Mouse (Mus musculus) spleen, postnatal 4 days (tissue): ENCODE measurements around the gene 4933428G20Rik.

Experiments used
- DNase-seq, 2 experiments: peaks; one replicate each; pipeline ENCODE4 v3.0.0; 2022; ENCODE audit warnings: low spot score in 2 of 2

Gene 4933428G20Rik

GRCm38 (mm10) chr11:97505784-97506183, 5.6 kb upstream of the 4933428G20Rik start:
- DNase-seq, result no peak

GRCm38 (mm10) chr11:97502846-97503245, 2.7 kb upstream of the 4933428G20Rik start:
- no peak for DNase-seq

- DNase-seq, result no peak
These were observed 2.2 kb upstream of the 4933428G20Rik start for GRCm38 (mm10) chr11:97502383-97502782.

GRCm38 (mm10) chr11:97500720-97501448, 744 bp upstream of the 4933428G20Rik start:
- no peak for DNase-seq

GRCm38 (mm10) chr11:97497543-97497942, 2.6 kb downstream of the 4933428G20Rik start:
- DNase-seq, result no peak

DNA sequence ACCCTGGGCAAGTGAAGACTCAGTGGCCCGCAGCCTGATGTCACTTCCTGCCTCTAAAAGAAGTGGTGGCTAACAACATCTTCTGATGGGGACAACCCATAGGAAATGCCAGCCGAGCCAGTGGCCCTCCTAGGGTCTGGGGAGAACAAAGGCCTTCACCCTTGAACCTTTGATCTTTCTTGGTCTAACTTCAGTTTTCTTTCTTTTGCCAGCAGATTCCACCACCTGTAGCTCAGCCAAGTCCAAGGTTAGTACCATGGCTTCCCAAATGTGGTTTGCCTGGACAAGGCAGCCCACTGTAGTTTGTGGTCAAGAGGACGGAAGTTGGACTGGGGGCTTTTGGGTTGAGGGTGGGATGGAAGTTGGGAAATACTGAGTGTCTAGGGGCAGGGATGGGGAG, 7.3 kb downstream of the 4933428G20Rik start:
- DNase-seq, result no peak

DNA sequence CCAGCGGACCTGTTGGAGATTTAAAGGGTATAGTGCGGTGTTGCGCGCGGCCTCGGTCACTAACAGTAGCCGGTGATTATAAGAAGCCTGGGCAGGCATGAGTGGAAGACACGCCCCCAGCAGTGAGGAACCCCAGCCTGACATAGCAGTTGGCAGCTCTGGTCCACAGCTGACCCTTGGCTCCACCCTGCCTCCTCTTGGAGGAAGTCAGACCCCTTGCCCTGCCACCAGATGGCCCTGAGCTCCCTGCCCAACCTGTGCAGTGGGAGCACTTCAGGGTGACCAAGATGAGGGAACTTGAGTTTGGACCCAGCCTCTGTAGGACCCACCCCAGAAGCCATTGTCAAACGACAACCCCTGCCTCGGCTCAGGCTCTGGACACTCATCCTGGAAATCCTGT, 8.5 kb downstream of the 4933428G20Rik start:
- DNase-seq, result no peak

DNA sequence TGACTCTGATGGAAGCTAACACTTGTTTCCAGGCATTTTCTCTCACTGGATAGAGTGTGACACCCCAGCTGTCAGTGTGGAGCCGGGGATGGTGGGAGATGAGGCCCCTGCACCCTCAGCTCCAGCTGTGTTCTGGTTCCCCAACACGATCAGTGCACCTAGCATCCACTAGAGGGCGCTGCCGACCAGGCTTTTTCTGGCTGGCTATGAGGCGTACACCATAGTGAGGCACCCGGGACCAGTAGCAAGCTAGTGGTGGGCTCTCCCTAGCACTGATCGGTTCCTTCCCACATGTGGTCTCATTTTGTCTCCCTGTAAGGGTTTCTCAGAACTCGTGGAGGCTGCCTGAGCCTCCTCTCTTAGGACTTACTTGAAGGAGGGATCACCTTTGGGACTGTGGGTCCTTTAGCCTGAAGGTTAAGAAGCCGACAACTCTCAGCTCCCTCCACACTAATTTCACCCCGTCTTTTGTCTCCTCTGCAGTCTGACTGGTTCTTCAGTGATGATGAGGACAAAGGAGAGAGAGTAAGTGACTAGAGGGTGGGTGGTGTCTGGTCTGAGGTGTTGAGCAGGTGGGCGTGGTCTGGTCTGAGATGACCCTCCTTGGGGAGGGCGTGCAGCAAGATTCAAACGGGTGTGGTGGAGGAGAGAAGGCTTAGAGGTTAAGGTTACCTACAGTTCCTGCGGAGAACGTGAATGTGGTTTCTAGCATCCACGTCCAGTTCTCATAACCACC, 10.4 kb downstream of the 4933428G20Rik start:
- peak; percentile 74 to 92 for DNase-seq

DNA sequence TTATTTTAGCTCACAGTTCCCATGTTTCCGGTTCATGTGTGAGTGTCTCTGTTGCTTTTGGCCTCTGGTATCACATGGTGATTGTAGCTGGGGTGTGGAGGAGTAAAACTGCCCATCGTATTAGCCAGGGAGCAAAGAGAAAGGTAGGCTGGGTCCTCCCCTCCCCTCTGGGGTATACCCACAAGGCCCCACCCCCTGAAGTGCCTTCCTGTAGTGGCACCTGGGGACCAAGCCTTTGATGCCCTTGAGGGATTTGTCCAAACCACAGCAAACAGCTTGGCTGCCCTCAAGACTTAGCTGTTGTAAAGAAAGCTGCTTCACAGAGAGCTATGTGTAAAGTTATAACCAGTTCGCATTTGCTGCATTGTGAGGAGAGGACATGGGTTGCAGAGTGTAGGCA, 12.5 kb downstream of the 4933428G20Rik start:
- no peak for DNase-seq

DNA sequence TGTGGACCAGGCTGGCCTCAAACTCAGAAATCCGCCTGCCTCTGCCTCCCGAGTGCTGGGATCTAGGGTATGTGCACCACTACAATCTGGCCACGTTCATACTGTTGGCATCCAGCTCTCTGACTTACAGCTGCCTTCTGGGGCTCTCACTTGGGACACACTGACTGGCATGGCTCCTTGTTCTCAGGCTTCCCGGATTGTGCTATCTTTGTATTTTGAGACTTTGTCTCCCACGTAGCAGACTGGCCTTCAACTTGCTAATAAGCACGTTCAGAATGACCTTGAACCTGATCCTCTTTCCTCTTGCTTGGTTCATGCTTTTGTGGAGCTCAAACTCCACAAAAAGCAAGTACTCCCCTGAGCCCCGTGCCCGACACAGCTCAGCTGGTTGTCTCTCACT, 14.5 kb downstream of the 4933428G20Rik start:
- DNase-seq, result no peak

DNA sequence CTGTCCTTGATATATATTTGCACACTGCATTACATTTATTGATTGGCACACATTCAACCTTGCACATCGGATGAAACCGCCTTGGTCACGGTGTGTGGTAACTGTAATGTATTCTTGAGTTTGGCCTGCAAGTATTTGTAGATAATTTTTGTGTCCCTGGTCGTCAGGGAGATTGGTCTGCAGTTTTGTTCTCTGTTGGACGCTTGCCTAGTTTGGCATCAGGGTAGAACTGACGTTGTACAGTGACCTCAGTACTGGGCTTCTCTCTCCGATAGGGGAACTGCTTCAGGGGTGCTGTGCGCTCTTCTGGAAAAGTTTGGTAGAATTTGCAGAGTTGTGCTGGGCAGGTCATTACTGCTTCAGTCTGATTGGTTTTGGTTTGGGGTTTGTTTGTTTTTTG, 20.3 kb downstream of the 4933428G20Rik start:
- DNase-seq, result no peak

- no peak for DNase-seq
These were observed 21.1 kb downstream of the 4933428G20Rik start for GRCm38 (mm10) chr11:97479085-97479484.

- DNase-seq, result no peak
These were observed 21.8 kb downstream of the 4933428G20Rik start for GRCm38 (mm10) chr11:97478345-97478744.

- DNase-seq, result no peak
These were observed 22.7 kb downstream of the 4933428G20Rik start for GRCm38 (mm10) chr11:97477431-97477830.

GRCm38 (mm10) chr11:97476334-97477095, 23.6 kb downstream of the 4933428G20Rik start:
- DNase-seq, result peak; percentile 66 to 86

- DNase-seq, result no peak
These were observed 28.9 kb downstream of the 4933428G20Rik start for GRCm38 (mm10) chr11:97471276-97471675.

GRCm38 (mm10) chr11:97469828-97470227, 30.3 kb downstream of the 4933428G20Rik start:
- peak in 1 of 2 experiments; percentile 61 for DNase-seq

DNA sequence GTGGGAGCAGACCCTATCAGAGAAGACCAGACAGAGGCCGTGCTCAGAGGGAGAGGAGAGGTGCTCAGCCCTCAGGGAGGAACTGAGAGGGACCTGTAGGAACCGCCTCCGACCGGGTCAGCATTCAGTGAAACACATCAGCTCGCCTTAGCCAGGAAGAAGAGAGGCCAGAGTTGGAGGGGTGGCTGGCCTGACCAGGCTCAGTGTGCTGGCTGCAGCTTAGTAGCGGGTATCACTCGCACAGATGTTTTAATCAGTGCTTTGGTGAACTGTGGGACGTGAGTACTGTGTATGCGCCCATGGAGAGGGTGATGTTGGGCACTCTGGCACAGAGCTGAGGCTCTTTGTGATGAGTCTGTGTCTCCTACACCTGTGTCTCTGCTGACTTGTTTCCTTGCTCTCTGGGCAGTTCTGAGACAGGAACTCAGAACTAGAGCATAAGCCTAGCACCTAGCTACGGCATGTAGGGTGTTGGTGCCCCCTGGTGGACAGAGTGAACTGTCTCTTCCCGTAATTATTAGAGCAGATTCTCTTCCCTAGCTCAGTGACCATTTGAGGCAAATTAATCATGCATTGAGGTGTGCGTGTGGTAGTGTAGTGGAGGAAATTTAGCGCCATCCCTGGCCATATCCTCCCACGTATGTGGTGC, 31.4 kb downstream of the 4933428G20Rik start:
- DNase-seq, result peak; percentile 84 to 95

GRCm38 (mm10) chr11:97466444-97467160, 33.5 kb downstream of the 4933428G20Rik start:
- peak in 1 of 2 experiments; percentile 59 for DNase-seq

- no peak for DNase-seq
These were observed 34.2 kb downstream of the 4933428G20Rik start for GRCm38 (mm10) chr11:97465957-97466356.

DNA sequence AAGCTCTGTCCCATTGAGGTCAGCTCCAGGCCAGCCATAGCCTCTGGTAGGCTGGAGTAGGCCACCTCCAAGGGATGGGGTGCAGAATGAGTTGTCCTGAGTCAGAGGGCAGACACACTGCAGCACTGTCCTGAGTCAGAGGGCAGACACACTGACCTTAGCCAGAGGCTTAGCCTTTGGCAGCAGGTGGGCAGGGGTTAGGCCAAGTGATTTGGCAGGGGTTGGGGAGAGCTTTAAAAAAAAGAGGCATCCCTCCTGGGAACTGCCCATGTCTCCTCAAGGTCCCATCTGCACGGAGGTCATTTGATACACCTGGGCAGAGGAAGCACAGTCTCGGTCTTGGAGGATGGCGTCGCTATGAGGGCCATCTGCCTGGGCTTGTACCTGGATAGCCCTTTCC, 36.1 kb downstream of the 4933428G20Rik start:
- DNase-seq, result no peak
